Mouse (Mus musculus) testis, adult 2 months (tissue): ENCODE data around the gene Catsper3. TPM values are rescaled to one million over a fixed set of nuclear protein-coding genes. Genes with fewer than 3 reads are reported as not detected.

ENCODE experiments used
- H3K27ac ChIP-seq: fragments of 200-500 bp; 2 replicates; pipeline ENCODE4 v1.5.1; 2012; ENCODE audit warnings: low read depth, low read length; ENCODE audit not compliant: control insufficient read depth, insufficient read depth
- H3K27me3 ChIP-seq: fragments of 200-500 bp; 2 replicates; pipeline ENCODE4 v1.6.1; 2012; ENCODE audit warnings: mild to moderate bottlenecking, low read length, moderate library complexity; ENCODE audit not compliant: control insufficient read depth, insufficient read depth
- H3K36me3 ChIP-seq: fragments of 200-500 bp; 2 replicates; pipeline ENCODE4 v1.6.1; 2012; ENCODE audit warnings: mild to moderate bottlenecking, low read length; ENCODE audit not compliant: control insufficient read depth, insufficient read depth
- H3K4me1 ChIP-seq: fragments of 200-500 bp; 2 replicates; pipeline ENCODE4 v1.6.1; 2012; ENCODE audit warnings: low read length; ENCODE audit not compliant: control insufficient read depth, insufficient read depth
- H3K4me3 ChIP-seq: fragments of 200-500 bp; 2 replicates; pipeline ENCODE4 v1.5.1; 2012; ENCODE audit warnings: low read depth, mild to moderate bottlenecking, low read length, moderate library complexity, mixed read lengths; ENCODE audit not compliant: control insufficient read depth
- CTCF ChIP-seq: fragments of 200-500 bp; IDR thresholded peaks from 2 replicates; pipeline ENCODE4 v1.5.1; 2012; ENCODE audit warnings: low read depth, mild to moderate bottlenecking, inconsistent platforms, low read length, moderate library complexity; ENCODE audit not compliant: control insufficient read depth, insufficient read depth, insufficient replicate concordance
- POLR2A ChIP-seq: fragments of 200-500 bp; IDR thresholded peaks from 2 replicates; pipeline ENCODE4 v1.6.1; 2012; ENCODE audit warnings: low read depth, mild to moderate bottlenecking, inconsistent platforms, low read length, moderate library complexity; ENCODE audit not compliant: control insufficient read depth
- polyA plus RNA-seq: library from polyadenylated mRNA; depleted of rRNA; stranded (reverse); fragments of >200 nt; gene quantifications from 2 replicates; pipeline ENCODE4 v1.2.3, GENCODE M21; 2012

Catsper3 gene
- polyA plus RNA-seq, 1 experiment, result 111 TPM

DNA sequence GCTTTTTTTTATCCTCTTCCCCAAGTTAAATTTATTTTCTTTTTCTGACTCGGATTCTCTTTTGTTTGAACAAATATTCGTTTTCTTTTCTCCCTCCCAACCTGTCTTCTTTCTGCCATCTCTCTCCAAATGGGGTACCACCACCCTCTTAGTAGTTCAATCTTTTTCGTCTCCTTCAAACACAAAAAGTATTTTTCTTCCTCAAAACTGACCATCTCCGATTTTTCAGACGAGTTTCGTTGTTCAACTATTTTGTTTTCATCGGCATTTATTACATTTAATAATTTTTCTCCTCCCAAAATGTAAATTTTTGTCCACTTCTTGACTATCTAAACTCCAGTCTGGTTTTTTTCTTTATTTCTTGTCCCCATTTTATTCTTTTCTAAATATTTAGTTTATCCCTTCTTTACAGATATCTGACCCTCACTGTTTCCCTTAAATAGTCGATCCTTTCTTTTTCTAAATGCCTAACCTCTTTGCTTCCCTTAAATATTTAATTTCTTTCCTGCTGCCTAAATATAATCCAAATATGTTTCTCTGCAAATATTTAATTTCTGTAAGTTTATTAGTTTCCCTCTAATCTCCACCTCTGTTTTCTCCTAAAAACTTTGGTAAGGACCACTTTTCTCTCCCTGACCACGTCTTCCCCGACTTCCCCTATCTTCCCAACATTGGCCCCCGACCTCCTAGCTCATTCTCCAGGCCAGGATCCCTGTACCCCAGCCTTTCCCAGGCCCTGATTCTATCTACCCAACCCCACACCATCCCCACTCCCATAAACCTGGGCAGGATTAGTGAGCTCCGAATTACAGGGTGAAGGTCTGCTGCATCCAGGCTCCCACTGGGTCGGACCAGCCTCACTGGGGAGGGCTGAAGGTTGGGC, 42.7 kb downstream of the Catsper3 start:
- Histone ChIP-seq H3K36me3 (no peaks in the 10 kb centered on the region), H3K4me3 (no peak overlapping the region), H3K4me1 (peaks cover 24% of the 10 kb centered on the region), H3K27ac (no peak overlapping the region), H3K27me3 (peaks cover 2% of the 10 kb centered on the region)
- TF ChIP-seq POLR2A (no peak), CTCF (no peak)

- Histone ChIP-seq H3K27ac (no peak overlapping the region), H3K27me3 (peaks cover 2% of the 10 kb centered on the region), H3K4me3 (no peak overlapping the region), H3K4me1 (peaks cover 24% of the 10 kb centered on the region), H3K36me3 (no peaks in the 10 kb centered on the region)
- no peak for TF ChIP-seq POLR2A
- TF ChIP-seq CTCF, result no peak
These were observed 43.3 kb downstream of the Catsper3 start for GRCm38 (mm10) chr13:55827679-55828140.

DNA sequence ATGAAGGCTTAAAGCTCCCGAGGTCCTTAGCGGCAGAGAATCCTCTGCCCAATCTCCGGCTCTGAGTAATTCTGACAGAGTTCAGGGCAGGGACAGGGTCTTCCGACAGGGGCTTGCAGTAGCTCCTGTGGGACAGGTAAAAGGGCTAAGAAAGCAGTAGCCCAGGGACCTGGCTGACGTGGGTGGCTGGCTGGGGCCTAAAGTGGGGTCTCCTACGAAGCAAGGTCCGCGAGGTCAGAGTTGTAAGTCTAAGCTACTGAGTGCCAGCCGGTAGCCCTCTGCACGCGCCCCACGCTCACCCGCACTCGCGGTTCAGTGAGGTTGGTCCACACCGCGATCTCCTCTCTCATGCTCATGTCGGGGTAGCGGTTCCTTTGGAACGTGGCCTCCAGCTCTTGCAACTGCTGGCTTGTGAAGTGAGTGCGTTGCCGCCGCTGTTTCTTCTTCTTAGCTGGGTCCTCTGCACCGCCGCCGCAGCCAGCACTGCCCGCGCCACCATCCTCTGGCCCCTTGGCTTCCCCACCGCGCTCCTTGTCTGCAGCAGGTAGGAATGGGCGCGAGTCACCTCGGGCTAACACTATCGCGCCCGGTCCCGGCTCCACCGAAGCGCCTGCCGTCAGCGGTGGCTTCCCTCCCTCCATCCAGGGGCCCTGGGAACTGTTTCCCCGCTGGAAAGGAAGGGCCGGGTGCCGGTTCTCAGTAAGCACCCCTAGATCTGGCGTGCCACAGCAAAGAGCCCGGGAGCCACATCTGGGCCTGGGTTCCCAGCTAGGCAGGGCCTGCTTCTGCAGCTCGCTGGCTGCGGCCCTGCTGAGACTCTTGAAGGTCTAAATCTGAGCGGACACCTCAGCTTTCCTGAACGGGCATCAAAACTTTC, 44.0 kb downstream of the Catsper3 start:
- H3K27ac ChIP-seq, result no peak overlapping the region
- H3K36me3 ChIP-seq, result no peaks in the 10 kb centered on the region
- TF ChIP-seq CTCF, result no peak
- no peak for TF ChIP-seq POLR2A
- no peak overlapping the region for H3K4me3 ChIP-seq
- peaks cover 2% of the 10 kb centered on the region for H3K27me3 ChIP-seq
- peaks cover 24% of the 10 kb centered on the region for H3K4me1 ChIP-seq

DNA sequence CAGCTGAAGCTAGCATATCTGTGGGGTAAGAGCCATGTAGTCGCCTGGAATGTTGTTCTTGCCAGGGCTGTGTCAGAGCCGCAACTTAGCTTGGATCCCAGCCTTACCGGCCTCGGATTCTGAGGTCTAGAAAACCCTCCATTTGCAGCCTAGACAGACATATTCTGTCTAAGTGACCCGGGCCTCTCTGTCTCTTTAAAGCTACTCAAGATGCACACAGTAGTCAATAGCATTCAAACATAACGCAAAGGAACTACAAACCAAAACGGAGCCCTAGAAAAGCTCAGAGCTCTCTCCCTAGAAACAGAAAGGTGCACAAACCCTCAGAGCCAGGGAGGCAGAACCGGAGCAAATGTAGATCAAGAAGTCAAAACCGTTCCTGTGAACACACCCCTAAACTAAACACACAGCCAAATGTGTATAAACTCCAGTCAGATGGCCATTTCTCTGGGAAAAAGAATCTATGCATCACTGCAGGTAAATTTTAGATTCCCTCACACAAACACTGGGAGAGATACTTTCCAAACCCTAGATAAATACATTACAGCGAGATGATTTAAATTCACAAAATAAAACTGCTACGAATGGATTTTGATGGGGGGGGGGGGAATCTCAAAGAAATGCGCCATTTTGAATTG, 44.8 kb downstream of the Catsper3 start:
- Histone ChIP-seq H3K27me3 (peaks cover 2% of the 10 kb centered on the region), H3K36me3 (no peaks in the 10 kb centered on the region), H3K4me3 (no peak overlapping the region), H3K27ac (no peak overlapping the region), H3K4me1 (peaks cover 24% of the 10 kb centered on the region)
- TF ChIP-seq CTCF (no peak), POLR2A (no peak)

DNA sequence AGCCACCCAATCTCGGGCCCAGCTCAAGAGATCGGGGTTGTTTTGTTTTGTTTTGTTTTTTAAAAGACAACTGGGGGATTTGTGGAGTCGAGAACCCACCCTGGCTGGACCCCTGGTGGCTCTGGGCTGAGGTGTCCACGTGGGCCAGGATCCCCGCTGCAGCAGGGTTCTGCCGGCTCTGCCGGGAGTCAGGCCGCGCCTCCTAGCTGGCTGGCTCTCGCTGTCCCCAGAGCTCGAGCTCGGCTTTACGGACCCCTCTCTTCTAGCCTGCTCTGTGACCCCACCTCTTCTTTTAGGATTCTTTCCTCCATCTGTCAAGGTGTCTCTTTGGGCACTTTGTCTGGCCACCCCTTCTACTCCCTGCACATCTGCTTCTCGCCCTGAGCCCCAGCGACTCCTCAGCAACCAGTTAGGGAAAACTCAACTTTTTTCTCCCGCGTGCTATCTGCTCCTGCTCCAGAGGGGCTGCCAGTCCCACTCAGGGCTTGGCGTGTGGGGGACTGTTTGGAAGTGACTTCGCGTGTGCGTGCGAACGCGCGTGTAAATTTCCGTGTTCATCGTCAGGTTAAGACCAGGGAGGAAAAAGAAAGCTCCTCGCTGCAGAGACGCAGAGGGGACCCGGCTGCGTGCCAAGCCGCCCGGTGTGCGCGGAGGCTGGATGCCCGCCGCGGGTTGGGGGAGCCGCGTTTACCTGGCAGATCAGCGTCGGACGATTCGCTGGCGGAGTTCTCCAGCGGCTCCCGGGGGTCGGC, 45.9 kb downstream of the Catsper3 start:
- peaks cover 24% of the 10 kb centered on the region for H3K4me1 ChIP-seq
- H3K4me3 ChIP-seq, result no peak overlapping the region
- TF ChIP-seq POLR2A (no peak), CTCF (no peak)
- H3K27me3 ChIP-seq, result peaks cover 3% of the 10 kb centered on the region
- H3K36me3 ChIP-seq, result no peaks in the 10 kb centered on the region
- H3K27ac ChIP-seq, result no peak overlapping the region

DNA sequence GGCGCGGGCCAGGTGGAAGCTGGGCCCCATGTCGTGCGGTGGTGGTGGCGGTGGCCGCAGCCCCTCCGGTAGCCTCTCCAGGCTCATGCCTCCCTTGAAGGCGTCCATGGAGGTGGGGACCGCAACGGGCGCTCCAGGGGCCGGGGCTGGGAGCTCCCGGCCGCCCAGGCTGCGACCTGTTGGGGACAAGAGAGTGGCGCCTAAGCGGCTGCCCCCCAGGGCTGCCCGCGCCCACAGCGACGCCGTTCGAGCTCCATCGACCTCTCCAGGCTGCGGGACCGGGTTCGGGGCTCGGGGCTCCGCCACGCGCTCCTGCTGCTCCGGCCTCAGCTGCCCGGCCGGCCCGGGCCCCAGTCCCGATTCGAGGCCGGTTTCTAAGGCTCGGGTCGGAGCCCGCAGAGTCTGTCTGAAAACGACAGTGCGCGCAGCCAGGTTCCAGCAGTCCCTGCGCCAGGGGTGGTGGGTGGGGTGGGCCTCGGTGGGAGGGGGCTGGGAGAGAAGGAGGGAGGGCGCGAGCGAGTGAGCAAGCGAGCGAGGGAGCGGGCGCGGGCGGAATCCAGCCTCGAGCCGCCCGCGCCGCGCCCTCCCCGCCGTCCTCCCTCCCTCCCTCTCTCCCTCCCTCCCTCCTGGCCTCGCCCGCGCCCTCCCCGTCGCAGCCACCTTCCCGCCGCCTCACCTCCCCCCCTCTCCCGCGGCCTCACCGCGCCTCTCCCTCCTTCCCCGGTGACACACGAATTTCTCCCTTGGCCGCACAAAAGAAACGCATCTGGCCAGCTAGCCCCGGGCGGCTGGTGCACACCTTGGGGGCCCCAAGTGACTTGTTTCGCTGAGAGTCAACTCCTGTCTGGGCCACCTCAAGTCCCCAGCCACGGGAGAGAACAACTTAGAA, 46.7 kb downstream of the Catsper3 start:
- TF ChIP-seq CTCF, result no peak
- TF ChIP-seq POLR2A, result no peak
- Histone ChIP-seq H3K36me3 (no peaks in the 10 kb centered on the region), H3K27ac (no peak overlapping the region), H3K4me1 (peaks cover 23% of the 10 kb centered on the region), H3K27me3 (peaks cover 5% of the 10 kb centered on the region), H3K4me3 (no peak overlapping the region; the same call in 1 of the 2 replicates)
